Mouse (Mus musculus): ENCODE measurements around the gene Gjc2.

DNA sequence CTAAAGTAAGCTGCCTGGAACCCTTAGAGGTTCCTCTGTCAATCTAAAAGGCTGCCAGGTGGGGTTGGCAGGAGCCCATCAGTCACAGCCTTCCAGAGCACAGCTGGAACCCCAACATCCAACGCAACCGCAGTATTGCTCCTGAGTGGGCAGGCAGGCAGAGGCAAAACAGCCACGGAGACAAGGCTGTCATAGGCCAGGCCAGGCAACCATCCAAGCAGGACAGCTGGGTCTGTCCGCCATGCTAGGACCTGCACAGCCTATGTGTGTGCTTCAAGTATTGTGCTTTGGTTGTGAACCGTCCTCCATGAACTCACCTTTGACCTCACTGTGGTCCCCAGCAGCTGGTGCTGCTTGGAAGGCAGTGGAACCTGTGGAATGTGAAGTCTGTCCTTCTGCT is 27.1 kb downstream of the Gjc2 start:
- TF ChIP-seq CTCF (IDR thresholded peaks at IDR 0.05; ENCODE audit: low read depth): no peak
- no peak for TF ChIP-seq EP300 (IDR thresholded peaks at IDR 0.05; ENCODE audit: low read depth)

All from liver, postnatal 0 days (tissue).